Mouse (Mus musculus): ENCODE measurements around the gene Cacna1c. TPM values are rescaled to one million over a fixed set of nuclear protein-coding genes. Genes with fewer than 3 reads are reported as not detected.

The Cacna1c gene
- total and polyA plus RNA-seq, 2 experiments from 2014 or later = 4.2 to 43.3 TPM

- DNase-seq (no peak), ATAC-seq (no peak)
- WGBS = 90% methylated on average over 9 of the region's 9 CpGs
- TF ChIP-seq CTCF (IDR thresholded peaks at IDR 0.05; ENCODE audit: low read depth) = no peak
- Histone ChIP-seq H3K4me1 (ENCODE audit: insufficient read depth) (peaks cover 5% of the 10 kb centered on the region; the same call in 1 of the 2 replicates), H3K27me3 (ENCODE audit: insufficient read depth, low read length) (no peaks in the 10 kb centered on the region), H3K4me3 (ENCODE audit: low read depth, low read length) (no peak overlapping the region), H3K27ac (ENCODE audit: low read depth, low read length) (no peak overlapping the region), H3K4me2 (ENCODE audit: low read depth) (no peak overlapping the region), H3K9me3 (ENCODE audit: low read length) (no peaks in the 10 kb centered on the region), H3K9ac (no peak overlapping the region), H3K36me3 (ENCODE audit: insufficient read depth) (peaks cover 39% of the 10 kb centered on the region)
Measured at GRCm38 (mm10) chr6:119194161-119194560, 2.1 kb downstream of the Cacna1c start.

- DNase-seq = no peak
- 92% methylated on average over 15 of the region's 15 CpGs for WGBS
- no peak for TF ChIP-seq CTCF (IDR thresholded peaks at IDR 0.05; ENCODE audit: low read depth)
- H3K27me3 ChIP-seq (ENCODE audit: insufficient read depth, low read length) = no peaks in the 10 kb centered on the region
- no peaks in the 10 kb centered on the region for H3K9me3 ChIP-seq (ENCODE audit: low read length)
- H3K4me3 ChIP-seq (ENCODE audit: low read depth, low read length) = no peak overlapping the region
- ATAC-seq = no peak
- peaks cover 41% of the 10 kb centered on the region for H3K36me3 ChIP-seq (ENCODE audit: insufficient read depth)
- H3K4me1 ChIP-seq (ENCODE audit: insufficient read depth) = peaks cover 3% of the 10 kb centered on the region; the same call in 1 of the 2 replicates
- H3K4me2 ChIP-seq (ENCODE audit: low read depth) = no peak overlapping the region
- no peak overlapping the region for H3K27ac ChIP-seq (ENCODE audit: low read depth, low read length)
- H3K9ac ChIP-seq = no peak overlapping the region
Measured at GRCm38 (mm10) chr6:119193571-119194154, 2.6 kb downstream of the Cacna1c start.

DNA sequence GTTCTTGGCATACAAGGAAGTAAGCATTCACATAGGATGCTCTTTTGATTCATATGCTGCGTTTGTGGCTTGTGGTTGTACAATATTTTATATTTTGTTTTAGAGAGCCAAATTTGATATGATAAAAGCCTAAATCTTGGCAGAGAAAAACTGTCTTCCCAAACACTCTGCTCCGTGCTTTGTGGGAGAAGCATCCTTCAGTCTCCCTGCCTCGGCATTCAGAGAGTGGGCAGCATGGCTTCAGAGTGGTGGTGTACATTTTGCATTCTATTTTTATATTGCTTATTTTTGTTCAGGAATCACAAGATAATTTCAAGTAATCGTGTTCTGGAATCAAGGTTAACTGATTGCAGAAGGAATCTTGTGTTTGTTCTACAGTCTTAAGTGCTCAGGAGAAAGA, 4.7 kb downstream of the Cacna1c start:
- WGBS = 79% methylated on average over 4 of the region's 4 CpGs

GRCm38 (mm10) chr6:119187631-119188030, 8.6 kb downstream of the Cacna1c start:
- ATAC-seq (no peak), DNase-seq (no peak)
- H3K9me3 ChIP-seq (ENCODE audit: low read length) = no peaks in the 10 kb centered on the region
- peaks cover 37% of the 10 kb centered on the region for H3K36me3 ChIP-seq (ENCODE audit: insufficient read depth)
- no peaks in the 10 kb centered on the region for H3K4me1 ChIP-seq (ENCODE audit: insufficient read depth)
- H3K9ac ChIP-seq = no peak overlapping the region
- no peak overlapping the region for H3K27ac ChIP-seq (ENCODE audit: low read depth, low read length)
- no peak overlapping the region for H3K4me2 ChIP-seq (ENCODE audit: low read depth)
- no peak overlapping the region for H3K4me3 ChIP-seq (ENCODE audit: low read depth, low read length)
- WGBS = 45% methylated on average over 6 of the region's 6 CpGs
- no peak for TF ChIP-seq CTCF (IDR thresholded peaks at IDR 0.05; ENCODE audit: low read depth)
- H3K27me3 ChIP-seq (ENCODE audit: insufficient read depth, low read length) = no peaks in the 10 kb centered on the region

More for the DNA sequence above, 4.7 kb downstream of the Cacna1c start:
- Histone ChIP-seq H3K36me3 (ENCODE audit: insufficient read depth) (peaks cover 41% of the 10 kb centered on the region), H3K9ac (no peak overlapping the region), H3K4me1 (ENCODE audit: insufficient read depth) (no peaks in the 10 kb centered on the region), H3K27ac (ENCODE audit: low read depth, low read length) (no peak overlapping the region), H3K4me2 (ENCODE audit: low read depth) (no peak overlapping the region), H3K9me3 (ENCODE audit: low read length) (no peaks in the 10 kb centered on the region), H3K27me3 (ENCODE audit: insufficient read depth, low read length) (no peaks in the 10 kb centered on the region), H3K4me3 (ENCODE audit: low read depth, low read length) (no peak overlapping the region)
- TF ChIP-seq CTCF (IDR thresholded peaks at IDR 0.05; ENCODE audit: low read depth) = no peak
- DNase-seq (no peak), ATAC-seq (no peak)

GRCm38 (mm10) chr6:119186658-119187057, 9.6 kb downstream of the Cacna1c start:
- H3K27ac ChIP-seq (ENCODE audit: low read depth, low read length) = no peak overlapping the region
- H3K27me3 ChIP-seq (ENCODE audit: insufficient read depth, low read length) = no peaks in the 10 kb centered on the region
- DNase-seq (peak; percentile 51), ATAC-seq (peak; percentile 63; the same call in 1 of the 2 replicates)
- no peak overlapping the region for H3K4me2 ChIP-seq (ENCODE audit: low read depth)
- H3K9ac ChIP-seq = no peak overlapping the region
- H3K36me3 ChIP-seq (ENCODE audit: insufficient read depth) = peaks cover 27% of the 10 kb centered on the region
- H3K4me1 ChIP-seq (ENCODE audit: insufficient read depth) = no peaks in the 10 kb centered on the region
- peak; percentile 66 for TF ChIP-seq CTCF (IDR thresholded peaks at IDR 0.05; ENCODE audit: low read depth)
- no peaks in the 10 kb centered on the region for H3K9me3 ChIP-seq (ENCODE audit: low read length)
- WGBS = 64% methylated on average over 8 of the region's 8 CpGs
- H3K4me3 ChIP-seq (ENCODE audit: low read depth, low read length) = no peak overlapping the region

- Histone ChIP-seq H3K27ac (ENCODE audit: low read depth, low read length) (no peak overlapping the region), H3K9ac (no peak overlapping the region), H3K4me3 (ENCODE audit: low read depth, low read length) (no peak overlapping the region), H3K27me3 (ENCODE audit: insufficient read depth, low read length) (no peaks in the 10 kb centered on the region), H3K9me3 (ENCODE audit: low read length) (no peaks in the 10 kb centered on the region), H3K4me2 (ENCODE audit: low read depth) (no peak overlapping the region), H3K36me3 (ENCODE audit: insufficient read depth) (peaks cover 12% of the 10 kb centered on the region), H3K4me1 (ENCODE audit: insufficient read depth) (no peaks in the 10 kb centered on the region)
- no peak for ATAC-seq
- TF ChIP-seq CTCF (IDR thresholded peaks at IDR 0.05; ENCODE audit: low read depth) = no peak
- WGBS = 32% methylated on average over 3 of the region's 3 CpGs
- DNase-seq = no peak
Measured at GRCm38 (mm10) chr6:119183781-119184180, 12.4 kb downstream of the Cacna1c start.

- H3K4me2 ChIP-seq (ENCODE audit: low read depth) = no peak overlapping the region
- peaks cover 12% of the 10 kb centered on the region for H3K36me3 ChIP-seq (ENCODE audit: insufficient read depth)
- ATAC-seq = no peak
- H3K4me3 ChIP-seq (ENCODE audit: low read depth, low read length) = no peak overlapping the region
- H3K27me3 ChIP-seq (ENCODE audit: insufficient read depth, low read length) = no peaks in the 10 kb centered on the region
- 90% methylated on average over 9 of the region's 9 CpGs for WGBS
- no peaks in the 10 kb centered on the region for H3K4me1 ChIP-seq (ENCODE audit: insufficient read depth)
- H3K27ac ChIP-seq (ENCODE audit: low read depth, low read length) = no peak overlapping the region
- H3K9ac ChIP-seq = no peak overlapping the region
- no peaks in the 10 kb centered on the region for H3K9me3 ChIP-seq (ENCODE audit: low read length)
- TF ChIP-seq CTCF (IDR thresholded peaks at IDR 0.05; ENCODE audit: low read depth) = no peak
- no peak for DNase-seq
Measured at GRCm38 (mm10) chr6:119182211-119182610, 14.0 kb downstream of the Cacna1c start.

All from forebrain, postnatal 0 days (tissue).